Mouse (Mus musculus) heart, embryonic 14.5 days (tissue): ENCODE data around the gene Tpra1. TPM values are rescaled to one million over a fixed set of nuclear protein-coding genes. Genes with fewer than 3 reads are reported as not detected.

Source experiments
- ATAC-seq: fragments of 200-750 bp; cut with Nextera tagmentation; 2 replicates; pipeline ENCODE4 v1.8.0; 2017; ENCODE audit warnings: low read depth, moderate TSS enrichment; ENCODE audit not compliant: insufficient number of reproducible peaks, insufficient read depth, low FRiP score
- H3K27ac ChIP-seq, 2 experiments: fragments of 200-500 bp in 1 of 2; fragments of 300-500 bp in 1 of 2; sonication (generic) in 1 of 2; replicated peaks in 1 of 2; 2 replicates each; pipeline ENCODE4 v1.5.1; 2012 to 2014; ENCODE audit warnings: low read depth in 2 of 2, low read length in 2 of 2, control low read depth in 1 of 2, mild to moderate bottlenecking in 1 of 2, mixed read lengths in 1 of 2; ENCODE audit not compliant: control insufficient read depth in 1 of 2, insufficient read depth in 1 of 2
- H3K27me3 ChIP-seq: fragments of 300-500 bp; sonication (generic); 2 replicates; pipeline ENCODE4 v1.6.1; 2014; ENCODE audit warnings: mild to moderate bottlenecking, low read length, control low read depth; ENCODE audit not compliant: control insufficient read depth, insufficient read depth
- H3K36me3 ChIP-seq: fragments of 300-500 bp; sonication (generic); 2 replicates; pipeline ENCODE4 v1.6.1; 2014; ENCODE audit warnings: mild to moderate bottlenecking, control low read depth, low read length, mixed read lengths; ENCODE audit not compliant: control insufficient read depth, insufficient read depth
- H3K4me1 ChIP-seq, 2 experiments: fragments of 200-500 bp in 1 of 2; fragments of 300-500 bp in 1 of 2; sonication (generic) in 1 of 2; 2 replicates each; pipeline ENCODE4 v1.6.1; 2012 to 2014; ENCODE audit warnings: low read length in 2 of 2, control low read depth in 1 of 2, mixed read lengths in 1 of 2; ENCODE audit not compliant: control insufficient read depth in 2 of 2, insufficient read depth in 2 of 2
- H3K4me2 ChIP-seq: fragments of 300-500 bp; sonication (generic); 2 replicates; pipeline ENCODE4 v1.6.1; 2014; ENCODE audit warnings: mild to moderate bottlenecking, low read length
- H3K4me3 ChIP-seq, 2 experiments: fragments of 200-500 bp in 1 of 2; fragments of 300-500 bp in 1 of 2; sonication (generic) in 1 of 2; 2 replicates each; pipeline ENCODE4 v1.5.1; 2012 to 2014; ENCODE audit warnings: low read length in 2 of 2, mild to moderate bottlenecking in 2 of 2, control low read depth in 1 of 2, low read depth in 1 of 2, moderate library complexity in 1 of 2; ENCODE audit not compliant: control insufficient read depth in 1 of 2, insufficient read depth in 1 of 2
- H3K9ac ChIP-seq: fragments of 300-500 bp; sonication (generic); 2 replicates; pipeline ENCODE4 v1.6.1; 2014; ENCODE audit warnings: mild to moderate bottlenecking, low read length
- H3K9me3 ChIP-seq: fragments of 300-500 bp; sonication (generic); 2 replicates; pipeline ENCODE4 v1.6.1; 2016; ENCODE audit warnings: low read length, control low read depth; ENCODE audit not compliant: control insufficient read depth
- whole genome bisulfite sequencing: fragments of 180-500 bp; shearing (Covaris S2); extraction: QIAGEN DNeasy Blood & Tissue Kit; methylation state at CpG from one replicate; pipeline ENCODE4 v1.1.7; 2014; 5-methylcytosine and 5-hydroxymethylcytosine counted together
- polyA plus RNA-seq: library from polyadenylated mRNA; unstranded; fragments of >200 nt; fragmentation: Nextera tagmentation; extraction: Ambion mirVana; gene quantifications from 2 replicates; pipeline ENCODE4 v1.2.1, GENCODE M21; 2014

The Tpra1 gene
- 36.8 and 39.5 TPM in 2 replicates for polyA plus RNA-seq

GRCm38 (mm10) chr6:88901947-88902820, at the start of gene Tpra1:
Gene Tpra1 (plus strand): TSS chr6:88902251.
- peak within 1 kb of the TSS; percentile 97 for H3K4me2 ChIP-seq
- H3K27ac ChIP-seq, result peak within 1 kb of the TSS; percentile 95
- H3K9ac ChIP-seq, result peak within 1 kb of the TSS; percentile 86
- peak within 1 kb of the TSS; percentile 83 to 91 for H3K4me3 ChIP-seq
- ATAC-seq, result peak; percentile 81
- peaks cover 22 to 58% of the 10 kb centered on the region in 2 experiments for H3K4me1 ChIP-seq
- WGBS, result under 1% methylated on average over 66 of the region's 66 CpGs
- no peaks in the 10 kb centered on the region for H3K27me3 ChIP-seq
- H3K9me3 ChIP-seq, result no peaks in the 10 kb centered on the region
- no peaks in the 10 kb centered on the region; the same call in 1 of the 2 replicates for H3K36me3 ChIP-seq

- Histone ChIP-seq H3K9me3 (0 out of 2 replicates have a peak, but pooled peaks cover 3% of the 10 kb centered on the region), H3K36me3 (no peaks in the 10 kb centered on the region), H3K27me3 (no peaks in the 10 kb centered on the region), H3K4me2 (no peak overlapping the region), H3K4me3 (no peak overlapping the region), H3K9ac (no peak overlapping the region), H3K27ac (no peak overlapping the region), H3K4me1 (peaks cover 11 to 27% of the 10 kb centered on the region in 2 experiments)
- ATAC-seq, result no peak
- WGBS, result 70% methylated on average over 5 of the region's 5 CpGs
These were observed 47.5 kb upstream of the Tpra1 start for GRCm38 (mm10) chr6:88854509-88854908.

- Histone ChIP-seq H3K4me2 (no peak overlapping the region), H3K9ac (no peak overlapping the region), H3K27me3 (no peaks in the 10 kb centered on the region), H3K4me1 (peaks cover 11 to 27% of the 10 kb centered on the region in 2 experiments), H3K27ac (no peak overlapping the region), H3K4me3 (no peak overlapping the region), H3K36me3 (no peaks in the 10 kb centered on the region), H3K9me3 (0 out of 2 replicates have a peak, but pooled peaks cover 3% of the 10 kb centered on the region)
- ATAC-seq, result no peak
- 18% methylated on average over 5 of the region's 5 CpGs for WGBS
These were observed 46.4 kb upstream of the Tpra1 start for GRCm38 (mm10) chr6:88855636-88856035.

DNA sequence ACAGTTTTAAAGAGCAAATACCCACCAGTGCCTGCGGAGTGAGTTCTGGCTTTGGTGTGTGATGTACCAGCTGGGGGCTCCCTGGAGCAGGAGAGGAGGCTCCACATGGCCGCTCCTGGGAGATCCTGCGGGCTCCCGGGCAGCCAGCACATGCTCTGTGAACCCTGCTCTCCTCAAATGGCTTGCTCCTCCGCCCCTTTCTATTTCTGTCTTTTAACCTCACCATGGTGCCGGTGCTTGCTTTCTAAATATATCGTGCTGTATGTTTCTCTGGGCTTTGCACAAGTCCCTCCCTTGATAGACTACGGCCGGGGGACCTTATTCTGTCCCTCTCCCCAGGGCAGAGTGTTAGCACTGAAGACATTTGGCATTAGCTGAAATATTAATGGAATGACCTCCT, 44.8 kb upstream of the Tpra1 start:
- H3K4me1 ChIP-seq, result peaks cover 11 to 27% of the 10 kb centered on the region in 2 experiments
- 0 out of 2 replicates have a peak, but pooled peaks cover 3% of the 10 kb centered on the region for H3K9me3 ChIP-seq
- H3K4me2 ChIP-seq, result peak overlapping the region; percentile 21
- peak overlapping the region; percentile 35 for H3K9ac ChIP-seq
- peak overlapping the region; percentile 91 to 95 for H3K27ac ChIP-seq
- H3K36me3 ChIP-seq, result no peaks in the 10 kb centered on the region
- no peaks in the 10 kb centered on the region for H3K27me3 ChIP-seq
- WGBS, result 5% methylated on average over 9 of the region's 9 CpGs
- H3K4me3 ChIP-seq, result no peak overlapping the region
- peak; percentile 77 for ATAC-seq

DNA sequence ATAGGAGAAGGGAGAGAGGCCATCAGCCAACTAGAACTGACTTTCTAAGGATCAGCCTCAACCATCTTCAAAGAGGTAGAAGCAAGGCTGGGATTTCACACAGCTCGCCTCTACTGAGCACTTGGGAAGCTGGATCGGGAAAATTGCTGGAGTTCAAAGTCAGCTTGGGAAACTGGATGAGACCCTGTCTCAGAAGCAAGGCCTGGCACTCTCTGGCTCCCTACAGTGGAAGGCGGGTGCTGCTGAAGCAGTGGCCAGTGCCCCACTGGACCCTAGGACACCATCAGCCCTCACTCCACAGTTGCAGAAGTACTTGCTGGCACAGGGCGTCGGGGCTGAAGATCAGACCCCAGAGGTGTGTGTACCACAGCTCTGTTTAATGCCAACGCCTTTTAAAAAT, 44.2 kb upstream of the Tpra1 start:
- 54% methylated on average over 6 of the region's 6 CpGs for WGBS
- Histone ChIP-seq H3K9me3 (0 out of 2 replicates have a peak, but pooled peaks cover 3% of the 10 kb centered on the region), H3K27me3 (no peaks in the 10 kb centered on the region), H3K36me3 (peaks cover 2% of the 10 kb centered on the region; the same call in 1 of the 2 replicates), H3K27ac (peak overlapping the region; percentile 91 to 95), H3K4me1 (peaks cover 11 to 26% of the 10 kb centered on the region in 2 experiments), H3K4me3 (no peak overlapping the region), H3K9ac (peak overlapping the region; percentile 35), H3K4me2 (no peak overlapping the region; the same call in none of the 2 replicates)
- no peak for ATAC-seq

GRCm38 (mm10) chr6:88858341-88858740, 43.7 kb upstream of the Tpra1 start:
- Histone ChIP-seq H3K9ac (peak overlapping the region; percentile 21; the same call in 1 of the 2 replicates), H3K4me2 (no peak overlapping the region), H3K4me3 (no peak overlapping the region), H3K27ac (peak overlapping the region; percentile 17 to 91; a peak in 3 of 4 replicates), H3K9me3 (0 out of 2 replicates have a peak, but pooled peaks cover 3% of the 10 kb centered on the region), H3K36me3 (peaks cover 6% of the 10 kb centered on the region; the same call in 1 of the 2 replicates), H3K4me1 (peaks cover 11 to 22% of the 10 kb centered on the region in 2 experiments), H3K27me3 (no peaks in the 10 kb centered on the region)
- WGBS, result 46% methylated on average over 7 of the region's 7 CpGs
- ATAC-seq, result no peak

- Histone ChIP-seq H3K9ac (no peak overlapping the region), H3K9me3 (0 out of 2 replicates have a peak, but pooled peaks cover 3% of the 10 kb centered on the region), H3K4me3 (no peak overlapping the region), H3K4me1 (peaks cover 11 to 20% of the 10 kb centered on the region in 2 experiments), H3K4me2 (no peak overlapping the region), H3K27ac (no peak overlapping the region), H3K36me3 (peaks cover 16% of the 10 kb centered on the region; the same call in 1 of the 2 replicates), H3K27me3 (no peaks in the 10 kb centered on the region)
- 6% methylated on average over 2 of the region's 2 CpGs for WGBS
- ATAC-seq, result no peak
These were observed 41.1 kb upstream of the Tpra1 start for GRCm38 (mm10) chr6:88860914-88861313.
